In the genomic region with DNA sequence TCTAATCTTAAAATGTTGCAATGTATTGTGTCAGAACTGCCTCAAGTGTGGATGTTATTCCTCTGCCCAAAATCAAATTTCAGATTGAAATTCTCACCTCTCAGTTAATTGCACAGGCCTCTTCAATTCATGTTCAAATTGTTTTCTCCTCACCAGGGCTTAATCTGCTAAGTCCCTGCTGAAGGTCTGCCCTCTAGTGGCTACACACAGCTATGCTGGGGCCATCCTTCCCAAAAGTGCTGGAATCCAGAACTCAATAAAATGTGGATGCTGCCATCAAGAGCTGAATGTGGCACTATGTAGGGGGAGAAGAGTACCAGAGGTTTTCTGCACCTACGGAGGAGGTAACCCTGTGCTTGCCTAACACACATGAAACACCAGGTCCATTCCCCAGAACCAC, we compare ENCODE assay signal across 12 mouse cellular contexts. TPM values are rescaled to one million over a fixed set of nuclear protein-coding genes. Genes with fewer than 3 reads are reported as not detected.
DNase-seq lines count a peak whose midpoint lies in the region; ATAC-seq lines count a peak whose summit lies in the region.
"Had no signal": no experiment of that assay in that cellular context is flagged by ENCODE, and none has a peak within 500 bp of the region (broad histone marks: within the 10 kb centered on the region; RNA-seq: fewer than 3 reads in every experiment).

No protein-coding gene starts in this region.

- H3K27me3 ChIP-seq in hindbrain, embryonic 14.5 days (ENCODE audit: control insufficient read depth, insufficient read depth, low read length) = no peaks in the 10 kb centered on the region
- no peaks in the 10 kb centered on the region for H3K27me3 ChIP-seq in hindbrain, embryonic 16.5 days (replicated peaks; ENCODE audit: control insufficient read depth, insufficient read depth, low read length)

- ATAC-seq in hindbrain, embryonic 14.5 days (ENCODE audit: low FRiP score) = no peak
- ATAC-seq in hindbrain, embryonic 16.5 days = no peak

- H3K27ac ChIP-seq in hindbrain, embryonic 14.5 days = no peak overlapping the region
- H3K27ac ChIP-seq in hindbrain, embryonic 16.5 days (ENCODE audit: low read depth, low read length) = no peak overlapping the region

- no peaks in the 10 kb centered on the region for H3K36me3 ChIP-seq in hindbrain, embryonic 14.5 days (replicated peaks; ENCODE audit: control insufficient read depth, insufficient read depth)
- no peaks in the 10 kb centered on the region for H3K36me3 ChIP-seq in hindbrain, embryonic 16.5 days (ENCODE audit: control insufficient read depth, insufficient read depth, low read length)

- WGBS in hindbrain, embryonic 14.5 days = 55% methylated on average over 1 of the region's 1 CpGs
- 44% methylated on average over 1 of the region's 1 CpGs for WGBS in hindbrain, embryonic 16.5 days

- no peak overlapping the region for H3K4me3 ChIP-seq in hindbrain, embryonic 14.5 days (replicated peaks; ENCODE audit: low read length)
- no peak overlapping the region for H3K4me3 ChIP-seq in hindbrain, embryonic 16.5 days (ENCODE audit: low read length)
- H3K4me3 ChIP-seq: erythroblast, embryonic 14.5 days had no signal

- H3K9me3 ChIP-seq in hindbrain, embryonic 14.5 days (ENCODE audit: control insufficient read depth, low read length) = 0 out of 2 replicates have a peak, but pooled peaks cover 3% of the 10 kb centered on the region
- H3K9me3 ChIP-seq in hindbrain, embryonic 16.5 days (ENCODE audit: control insufficient read depth, low read length) = 0 out of 2 replicates have a peak, but pooled peaks cover 2% of the 10 kb centered on the region

- H3K4me1 ChIP-seq in hindbrain, embryonic 14.5 days (replicated peaks; ENCODE audit: control insufficient read depth, insufficient read depth, low read length) = no peaks in the 10 kb centered on the region
- no peaks in the 10 kb centered on the region for H3K4me1 ChIP-seq in hindbrain, embryonic 16.5 days (ENCODE audit: control insufficient read depth, insufficient read depth, low read depth, low read length)

- no peak overlapping the region for H3K4me2 ChIP-seq in hindbrain, embryonic 14.5 days (replicated peaks)
- no peak overlapping the region for H3K4me2 ChIP-seq in hindbrain, embryonic 16.5 days (ENCODE audit: low read length)

- H3K9ac ChIP-seq in hindbrain, embryonic 14.5 days = no peak overlapping the region
- H3K9ac ChIP-seq in hindbrain, embryonic 16.5 days (ENCODE audit: low read depth, low read length) = no peak overlapping the region

- DNase-seq in hindbrain, embryonic 14.5 days (ENCODE audit: low spot score) = peak; percentile 24
- DNase-seq in ovary, postnatal 36 days (ENCODE audit: low spot score) = peak; percentile 2
- DNase-seq in ovary, postnatal 14 days (ENCODE audit: low spot score) = no peak
- peak; percentile 42 for DNase-seq in WW6 (ENCODE audit: low read depth, low spot score)
- DNase-seq in layer of hippocampus, adult 8-10 months (ENCODE audit: low spot score in 2 of 2) = peak; percentile 1
- no peak for DNase-seq in yolk sac, embryonic 10.5 days (ENCODE audit: low spot score)
- DNase-seq in gastrocnemius, postnatal 4 days (ENCODE audit: low spot score in 2 of 2) = no peak

RNA-seq across cellular contexts. Expression of a gene that starts 41.2 kb away (rescaled TPM):
- polyA plus RNA-seq in hindbrain, embryonic 14.5 days (2014; fragmentation: Nextera tagmentation; extraction: Ambion mirVana) = not detected in 2 replicates
- not detected in 2 replicates for polyA plus RNA-seq in hindbrain, embryonic 16.5 days (2015; fragmentation: Nextera tagmentation; extraction: Ambion mirVana)
- not detected for total RNA-seq in layer of hippocampus, adult 8-10 months (2022)
- total RNA-seq in gastrocnemius, postnatal 4 days (2021) = not detected
- total RNA-seq: left cerebral cortex, adult 8-10 months; neutrophil, adult 5-6 weeks had no signal
- polyA plus RNA-seq: erythroblast, embryonic 14.5 days; heart, embryonic 16.5 days had no signal

Comparison
In these comparisons a context has a peak if more than half of its experiments do, and no peak if none do; other contexts are left out.
1. DNase-seq: peak in hindbrain, embryonic 14.5 days (single experiment), ovary, postnatal 36 days (single experiment), WW6 (single experiment) and layer of hippocampus, adult 8-10 months (2 of 2); none in ovary, postnatal 14 days (single experiment), yolk sac, embryonic 10.5 days (single experiment) and gastrocnemius, postnatal 4 days (0 of 2).